Mouse (Mus musculus) spleen, embryonic (tissue): ENCODE measurements around the gene Tbc1d20.
"Not testable (repeated sequence)": the region's sequence is repeated elsewhere in the genome, so short reads cannot be mapped to it uniquely, and the experiment has no call there.

Experiments used
- CTCF ChIA-PET: fragments of 350-600 bp; sonication (Branson Sonifier 250); formaldehyde crosslinking; loops from one replicate; lab custom pipeline; 2022; lab: Charles Lee

Tbc1d20 gene

GRCm38 (mm10) chr2:152357254-152357653 is 63.6 kb downstream of the Tbc1d20 start:
- CTCF ChIA-PET = no interaction called here

DNA sequence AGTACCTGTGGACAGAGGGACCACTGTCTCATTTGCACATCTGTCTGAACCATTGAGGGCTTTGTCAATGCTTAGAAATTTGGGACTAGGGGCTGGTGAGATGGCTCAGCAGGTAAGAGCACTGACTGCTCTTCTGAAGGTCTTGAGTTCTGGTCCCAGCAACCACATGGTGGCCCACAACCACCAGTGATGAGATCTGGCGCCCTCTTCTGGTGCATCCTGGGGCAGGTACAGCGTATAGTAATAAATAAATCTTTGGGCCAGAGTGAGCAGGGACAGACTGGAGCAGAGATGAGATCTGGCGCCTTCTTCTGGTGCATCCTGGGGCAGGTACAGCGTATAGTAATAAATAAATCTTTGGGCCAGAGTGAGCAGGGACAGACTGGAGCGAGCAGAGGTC is 65.3 kb downstream of the Tbc1d20 start:
- CTCF ChIA-PET = not testable (repeated sequence)

DNA sequence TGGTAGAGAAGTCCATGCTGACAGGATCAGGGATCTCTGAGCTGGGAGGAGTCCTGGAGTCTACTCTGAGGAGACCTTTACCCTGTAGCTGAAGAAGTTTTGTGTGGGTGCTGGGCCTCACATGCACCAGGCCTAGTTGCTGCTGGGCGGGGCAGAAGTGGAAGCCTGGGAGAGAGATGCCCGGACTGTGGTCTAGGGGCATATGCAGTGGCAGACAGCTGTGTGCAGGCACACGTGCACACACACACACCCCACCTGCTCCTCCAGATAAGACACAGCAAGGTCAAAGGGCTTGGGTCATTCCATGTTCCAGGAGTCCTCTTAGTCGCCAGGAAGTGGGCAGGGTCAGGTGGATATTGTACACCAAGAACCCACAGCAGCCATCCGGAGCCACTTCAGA is 66.0 kb downstream of the Tbc1d20 start:
- CTCF ChIA-PET = interaction anchor here (0.6 kb wide), 1 partner anchor 34 kb away, joined by 3 read pairs; no protein-coding TSS in a partner anchor

DNA sequence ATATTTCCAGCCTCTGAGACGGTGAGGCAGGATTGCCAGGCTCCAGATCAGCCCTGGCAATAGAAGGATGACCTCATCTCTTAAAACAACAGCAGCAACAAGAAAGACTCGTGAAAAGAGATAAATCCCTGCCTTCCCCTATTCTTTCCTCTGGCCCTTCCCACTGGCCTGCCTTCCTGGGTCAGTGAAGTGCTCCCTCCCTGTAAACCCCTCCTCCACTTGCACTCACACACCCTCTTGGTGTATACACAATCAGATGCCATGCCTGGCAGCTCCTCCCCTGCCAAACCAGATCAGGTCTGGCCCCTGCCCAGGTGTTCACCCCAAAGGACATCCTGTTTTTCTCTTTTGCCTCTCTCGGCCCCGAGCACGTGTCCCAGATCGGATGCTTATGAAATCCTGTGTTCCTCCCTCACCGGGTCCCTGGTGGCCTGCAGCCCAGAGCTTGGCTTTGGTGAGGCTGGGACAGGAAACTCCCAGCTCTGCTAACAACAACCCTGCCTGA is 66.7 kb downstream of the Tbc1d20 start:
- CTCF ChIA-PET = interaction anchor here (0.5 kb wide), 1 partner anchor 14 kb away, joined by 4 read pairs; no protein-coding TSS in a partner anchor

- CTCF ChIA-PET = no interaction called here
Observed at GRCm38 (mm10) chr2:152361193-152361592, 67.6 kb downstream of the Tbc1d20 start.
